Mouse (Mus musculus): ENCODE data around the gene Cacna1c. TPM values are rescaled to one million over a fixed set of nuclear protein-coding genes. Genes with fewer than 3 reads are reported as not detected.

Gene Cacna1c
- polyA plus RNA-seq, 1 experiment from 2014 or later = 4.0 TPM

- H3K27me3 ChIP-seq (replicated peaks) = peaks cover 43% of the 10 kb centered on the region
- H3K4me1 ChIP-seq = no peaks in the 10 kb centered on the region; the same call in 1 of the 2 replicates
- no peak for ATAC-seq (ENCODE audit: insufficient read depth, low FRiP score, low read depth)
- H3K4me2 ChIP-seq = peak overlapping the region; percentile 95
- no peaks in the 10 kb centered on the region for H3K9me3 ChIP-seq
- 17% methylated on average over 11 of the region's 11 CpGs for WGBS
- no peak overlapping the region for H3K9ac ChIP-seq
- H3K27ac ChIP-seq = no peak overlapping the region
- H3K36me3 ChIP-seq = no peaks in the 10 kb centered on the region
- H3K4me3 ChIP-seq (replicated peaks) = peak overlapping the region; percentile 63
These were observed 90.3 kb downstream of the Cacna1c start for GRCm38 (mm10) chr6:119105651-119106595.

- Histone ChIP-seq H3K4me1 (no peaks in the 10 kb centered on the region; the same call in 1 of the 2 replicates), H3K4me2 (no peak overlapping the region), H3K4me3 (replicated peaks) (no peak overlapping the region), H3K27ac (no peak overlapping the region), H3K9me3 (no peaks in the 10 kb centered on the region), H3K9ac (no peak overlapping the region), H3K36me3 (no peaks in the 10 kb centered on the region), H3K27me3 (replicated peaks) (peaks cover 33% of the 10 kb centered on the region)
- 35% methylated on average over 8 of the region's 8 CpGs for WGBS
- no peak for ATAC-seq (ENCODE audit: insufficient read depth, low FRiP score, low read depth)
These were observed 92.0 kb downstream of the Cacna1c start for GRCm38 (mm10) chr6:119104246-119104645.

- peaks cover 33% of the 10 kb centered on the region for H3K27me3 ChIP-seq (replicated peaks)
These were observed 93.3 kb downstream of the Cacna1c start for GRCm38 (mm10) chr6:119102936-119103335.

GRCm38 (mm10) chr6:119099333-119099732, 96.9 kb downstream of the Cacna1c start:
- Histone ChIP-seq H3K4me3 (replicated peaks) (no peak overlapping the region), H3K27me3 (replicated peaks) (0 out of 2 replicates have a peak, but pooled peaks cover under 1% of the 10 kb centered on the region), H3K9me3 (no peaks in the 10 kb centered on the region), H3K27ac (no peak overlapping the region), H3K36me3 (no peaks in the 10 kb centered on the region), H3K4me1 (no peaks in the 10 kb centered on the region), H3K9ac (no peak overlapping the region), H3K4me2 (no peak overlapping the region)
- 59% methylated on average over 2 of the region's 2 CpGs for WGBS
- ATAC-seq (ENCODE audit: insufficient read depth, low FRiP score, low read depth) = no peak

More at GRCm38 (mm10) chr6:119102936-119103335, 93.3 kb downstream of the Cacna1c start:
- WGBS = 83% methylated on average over 9 of the region's 9 CpGs
- H3K36me3 ChIP-seq = no peaks in the 10 kb centered on the region
- no peak overlapping the region for H3K27ac ChIP-seq
- no peak overlapping the region for H3K4me3 ChIP-seq (replicated peaks)
- no peaks in the 10 kb centered on the region for H3K9me3 ChIP-seq
- H3K9ac ChIP-seq = no peak overlapping the region
- H3K4me1 ChIP-seq = no peaks in the 10 kb centered on the region; the same call in 1 of the 2 replicates
- ATAC-seq (ENCODE audit: insufficient read depth, low FRiP score, low read depth) = no peak
- H3K4me2 ChIP-seq = no peak overlapping the region

GRCm38 (mm10) chr6:119096481-119096880, 99.7 kb downstream of the Cacna1c start:
- Histone ChIP-seq H3K9me3 (no peaks in the 10 kb centered on the region), H3K27me3 (replicated peaks) (no peaks in the 10 kb centered on the region), H3K27ac (no peak overlapping the region), H3K4me3 (replicated peaks) (no peak overlapping the region), H3K4me2 (no peak overlapping the region), H3K9ac (no peak overlapping the region), H3K4me1 (no peaks in the 10 kb centered on the region), H3K36me3 (no peaks in the 10 kb centered on the region)
- 64% methylated on average over 7 of the region's 7 CpGs for WGBS
- ATAC-seq (ENCODE audit: insufficient read depth, low FRiP score, low read depth) = no peak

GRCm38 (mm10) chr6:119095081-119095480, 101.1 kb downstream of the Cacna1c start:
- 81% methylated on average over 6 of the region's 6 CpGs for WGBS
- no peak overlapping the region for H3K27ac ChIP-seq
- no peak overlapping the region for H3K4me2 ChIP-seq
- H3K4me3 ChIP-seq (replicated peaks) = no peak overlapping the region
- H3K9ac ChIP-seq = no peak overlapping the region
- H3K27me3 ChIP-seq (replicated peaks) = no peaks in the 10 kb centered on the region
- H3K36me3 ChIP-seq = no peaks in the 10 kb centered on the region
- ATAC-seq (ENCODE audit: insufficient read depth, low FRiP score, low read depth) = no peak
- H3K9me3 ChIP-seq = no peaks in the 10 kb centered on the region
- H3K4me1 ChIP-seq = no peaks in the 10 kb centered on the region

- H3K9ac ChIP-seq = no peak overlapping the region
- ATAC-seq (ENCODE audit: insufficient read depth, low FRiP score, low read depth) = no peak
- H3K27ac ChIP-seq = peak overlapping the region; percentile 44; the same call in 1 of the 2 replicates
- no peaks in the 10 kb centered on the region for H3K36me3 ChIP-seq
- no peak overlapping the region for H3K4me3 ChIP-seq (replicated peaks)
- H3K9me3 ChIP-seq = no peaks in the 10 kb centered on the region
- no peaks in the 10 kb centered on the region for H3K27me3 ChIP-seq (replicated peaks)
- H3K4me2 ChIP-seq = no peak overlapping the region
- WGBS = 57% methylated on average over 8 of the region's 8 CpGs
- H3K4me1 ChIP-seq = peaks cover 8% of the 10 kb centered on the region; the same call in 1 of the 2 replicates
These were observed 107.0 kb downstream of the Cacna1c start for GRCm38 (mm10) chr6:119089173-119089572.

- Histone ChIP-seq H3K4me3 (replicated peaks) (no peak overlapping the region), H3K9me3 (no peaks in the 10 kb centered on the region), H3K4me1 (peaks cover 8% of the 10 kb centered on the region; the same call in 1 of the 2 replicates), H3K36me3 (no peaks in the 10 kb centered on the region), H3K27me3 (replicated peaks) (no peaks in the 10 kb centered on the region), H3K9ac (no peak overlapping the region), H3K4me2 (no peak overlapping the region), H3K27ac (peak overlapping the region; percentile 29)
- no peak for ATAC-seq (ENCODE audit: insufficient read depth, low FRiP score, low read depth)
- 64% methylated on average over 8 of the region's 8 CpGs for WGBS
These were observed 107.8 kb downstream of the Cacna1c start for GRCm38 (mm10) chr6:119088381-119088780.

GRCm38 (mm10) chr6:119087919-119088318, 108.3 kb downstream of the Cacna1c start:
- Histone ChIP-seq H3K4me2 (no peak overlapping the region), H3K36me3 (no peaks in the 10 kb centered on the region), H3K4me3 (replicated peaks) (no peak overlapping the region), H3K27ac (peak overlapping the region; percentile 29), H3K4me1 (peaks cover 8% of the 10 kb centered on the region; the same call in 1 of the 2 replicates), H3K9me3 (no peaks in the 10 kb centered on the region), H3K9ac (no peak overlapping the region), H3K27me3 (replicated peaks) (no peaks in the 10 kb centered on the region)
- ATAC-seq (ENCODE audit: insufficient read depth, low FRiP score, low read depth) = no peak
- 54% methylated on average over 8 of the region's 8 CpGs for WGBS

- Histone ChIP-seq H3K27me3 (replicated peaks) (no peaks in the 10 kb centered on the region), H3K9ac (no peak overlapping the region), H3K4me2 (no peak overlapping the region), H3K4me3 (replicated peaks) (no peak overlapping the region), H3K9me3 (no peaks in the 10 kb centered on the region), H3K4me1 (peaks cover 8% of the 10 kb centered on the region; the same call in 1 of the 2 replicates), H3K27ac (peak overlapping the region; percentile 37; the same call in 1 of the 2 replicates), H3K36me3 (no peaks in the 10 kb centered on the region)
- no peak for ATAC-seq (ENCODE audit: insufficient read depth, low FRiP score, low read depth)
- WGBS = 47% methylated on average over 3 of the region's 3 CpGs
These were observed 110.4 kb downstream of the Cacna1c start for GRCm38 (mm10) chr6:119085789-119086188.

GRCm38 (mm10) chr6:119084532-119084931, 111.7 kb downstream of the Cacna1c start:
- Histone ChIP-seq H3K9ac (no peak overlapping the region), H3K4me2 (no peak overlapping the region), H3K9me3 (no peaks in the 10 kb centered on the region), H3K4me1 (peaks cover 12% of the 10 kb centered on the region; the same call in 1 of the 2 replicates), H3K27ac (peak overlapping the region; percentile 71), H3K4me3 (replicated peaks) (no peak overlapping the region), H3K27me3 (replicated peaks) (no peaks in the 10 kb centered on the region), H3K36me3 (no peaks in the 10 kb centered on the region)
- 38% methylated on average over 9 of the region's 9 CpGs for WGBS
- ATAC-seq (ENCODE audit: insufficient read depth, low FRiP score, low read depth) = peak; percentile 28; the same call in 1 of the 2 replicates

- no peak for ATAC-seq (ENCODE audit: insufficient read depth, low FRiP score, low read depth)
- H3K4me3 ChIP-seq (replicated peaks) = no peak overlapping the region
- H3K27me3 ChIP-seq (replicated peaks) = no peaks in the 10 kb centered on the region
- 40% methylated on average over 7 of the region's 7 CpGs for WGBS
- H3K9me3 ChIP-seq = no peaks in the 10 kb centered on the region
- H3K4me2 ChIP-seq = no peak overlapping the region
- H3K9ac ChIP-seq = no peak overlapping the region
- H3K36me3 ChIP-seq = no peaks in the 10 kb centered on the region
- H3K4me1 ChIP-seq = peaks cover 11% of the 10 kb centered on the region; the same call in 1 of the 2 replicates
- H3K27ac ChIP-seq = peak overlapping the region; percentile 22; the same call in 1 of the 2 replicates
These were observed 112.7 kb downstream of the Cacna1c start for GRCm38 (mm10) chr6:119083559-119083958.

Data from stomach, embryonic 15.5 days (tissue).